Mouse (Mus musculus) embryonic fibroblast, embryonic 13.5 days (primary cell): ENCODE measurements around the gene Trabd2b. TPM values are rescaled to one million over a fixed set of nuclear protein-coding genes. Genes with fewer than 3 reads are reported as not detected.

Source experiments
- H3K27ac ChIP-seq: 2 replicates; pipeline ENCODE4 v1.5.1; 2012; ENCODE audit warnings: low read length, control low read depth, inconsistent platforms; ENCODE audit not compliant: insufficient read depth
- H3K4me1 ChIP-seq: 2 replicates; pipeline ENCODE4 v1.6.1; 2011; ENCODE audit warnings: low read length; ENCODE audit not compliant: control insufficient read depth, insufficient read depth
- H3K4me3 ChIP-seq: 2 replicates; pipeline ENCODE4 v1.5.1; 2011; ENCODE audit warnings: mild to moderate bottlenecking, control low read depth, low read length; ENCODE audit not compliant: insufficient read depth
- CTCF ChIP-seq: IDR thresholded peaks from 2 replicates; pipeline ENCODE4 v1.5.1; 2011; ENCODE audit warnings: mild to moderate bottlenecking, control low read depth, low read length, moderate library complexity, borderline replicate concordance; ENCODE audit not compliant: insufficient read depth
- POLR2A ChIP-seq: IDR thresholded peaks from 2 replicates; pipeline ENCODE4 v1.6.1; 2011; ENCODE audit warnings: low read depth, mild to moderate bottlenecking, control low read depth, low read length, moderate library complexity
- polyA plus RNA-seq: library from polyadenylated mRNA; stranded (reverse); fragments of >200 nt; gene quantifications from 2 replicates; pipeline ENCODE4 v1.2.4, GENCODE M21; 2011; ENCODE audit warnings: low read depth; ENCODE audit not compliant: missing spikeins, insufficient read length

The Trabd2b gene
- polyA plus RNA-seq, 1 experiment, result 1.9 TPM

GRCm38 (mm10) chr4:114652400-114652799 is 245.9 kb downstream of the Trabd2b start:
- Histone ChIP-seq H3K4me3 (no peak overlapping the region), H3K4me1 (no peaks in the 10 kb centered on the region)

GRCm38 (mm10) chr4:114657933-114658332 is 251.4 kb downstream of the Trabd2b start:
- Histone ChIP-seq H3K4me3 (no peak overlapping the region), H3K27ac (no peak overlapping the region), H3K4me1 (no peaks in the 10 kb centered on the region; the same call in 1 of the 2 replicates)
- no peak for TF ChIP-seq POLR2A
- TF ChIP-seq CTCF, result no peak

More at GRCm38 (mm10) chr4:114652400-114652799, 245.9 kb downstream of the Trabd2b start:
- no peak overlapping the region for H3K27ac ChIP-seq
- TF ChIP-seq CTCF, result no peak
- no peak for TF ChIP-seq POLR2A

- TF ChIP-seq POLR2A (no peak), CTCF (no peak)
- no peak overlapping the region for H3K4me3 ChIP-seq
- H3K27ac ChIP-seq, result no peak overlapping the region
- no peaks in the 10 kb centered on the region; the same call in 1 of the 2 replicates for H3K4me1 ChIP-seq
These were observed 253.4 kb downstream of the Trabd2b start for GRCm38 (mm10) chr4:114659876-114660275.

GRCm38 (mm10) chr4:114664063-114665036 is 257.8 kb downstream of the Trabd2b start:
- Histone ChIP-seq H3K27ac (no peak overlapping the region), H3K4me1 (no peaks in the 10 kb centered on the region; the same call in 1 of the 2 replicates), H3K4me3 (no peak overlapping the region)
- TF ChIP-seq POLR2A (no peak), CTCF (no peak)

Other genes starting within 250 kb of the Trabd2b start
- not detected in 2 replicates for gene Skint11, start 243.3 kb upstream of the Trabd2b start, polyA plus RNA-seq